Mouse (Mus musculus) ES-Bruce4 (cell line): ENCODE results near the gene Atox1. TPM values are rescaled to one million over a fixed set of nuclear protein-coding genes. Genes with fewer than 3 reads are reported as not detected.

Experiments
- H3K27ac ChIP-seq: 2 replicates; pipeline ENCODE4 v1.5.1; 2012; ENCODE audit warnings: low read length, inconsistent platforms; ENCODE audit not compliant: insufficient read depth
- H3K27me3 ChIP-seq: 2 replicates; pipeline ENCODE4 v1.6.1; 2012; ENCODE audit warnings: mild to moderate bottlenecking, low read length, inconsistent platforms; ENCODE audit not compliant: control insufficient read depth, poor library complexity, insufficient read depth, severe bottlenecking
- H3K36me3 ChIP-seq: 2 replicates; pipeline ENCODE4 v1.6.1; 2012; ENCODE audit warnings: inconsistent platforms, mild to moderate bottlenecking, low read length, moderate library complexity; ENCODE audit not compliant: control insufficient read depth, poor library complexity, insufficient read depth, severe bottlenecking
- H3K4me1 ChIP-seq: one replicate; pipeline ENCODE4 v1.8.1; 2011; ENCODE audit warnings: low read length; ENCODE audit not compliant: control insufficient read depth, insufficient read depth
- H3K4me3 ChIP-seq: 2 replicates; pipeline ENCODE4 v1.5.1; 2011; ENCODE audit warnings: low read depth, mild to moderate bottlenecking, low read length
- H3K9ac ChIP-seq: 2 replicates; pipeline ENCODE4 v1.6.1; 2012; ENCODE audit warnings: low read depth, mild to moderate bottlenecking, inconsistent platforms; ENCODE audit not compliant: poor library complexity, severe bottlenecking
- H3K9me3 ChIP-seq: replicated peaks from 2 replicates; pipeline ENCODE4 v1.6.1; 2012; ENCODE audit warnings: mild to moderate bottlenecking, low read length, inconsistent platforms; ENCODE audit not compliant: control insufficient read depth, poor library complexity, insufficient read depth, severe bottlenecking
- CTCF ChIP-seq: IDR thresholded peaks from one replicate; pipeline ENCODE4 v1.8.1; 2011; ENCODE audit warnings: low read depth, low read length
- EP300 ChIP-seq: IDR thresholded peaks from 2 replicates; pipeline ENCODE4 v1.6.1; 2011; ENCODE audit warnings: low read depth, low read length; ENCODE audit not compliant: insufficient read depth
- POLR2A ChIP-seq: IDR thresholded peaks from one replicate; pipeline ENCODE4 v1.8.1; 2011; ENCODE audit warnings: low read length; ENCODE audit not compliant: insufficient read depth
- polyA plus RNA-seq: library from polyadenylated mRNA; stranded (reverse); fragments of >200 nt; gene quantifications from 2 replicates; pipeline ENCODE4 v1.2.4, GENCODE M21; 2011; ENCODE audit warnings: low read depth; ENCODE audit not compliant: missing spikeins, insufficient read depth, insufficient read length

Atox1 gene
- polyA plus RNA-seq, 1 experiment, result 120 TPM

- no peaks in the 10 kb centered on the region for H3K36me3 ChIP-seq
Measured at GRCm38 (mm10) chr11:55428186-55429012, 32.6 kb downstream of the Atox1 start.

GRCm38 (mm10) chr11:55424746-55425360, 36.2 kb downstream of the Atox1 start:
- Histone ChIP-seq H3K27ac (no peak overlapping the region), H3K4me3 (no peak overlapping the region), H3K27me3 (no peaks in the 10 kb centered on the region), H3K9me3 (no peaks in the 10 kb centered on the region), H3K9ac (no peak overlapping the region), H3K4me1 (peaks cover 7% of the 10 kb centered on the region), H3K36me3 (no peaks in the 10 kb centered on the region)
- no peak for TF ChIP-seq POLR2A
- TF ChIP-seq CTCF, result no peak
- TF ChIP-seq EP300, result no peak

More at GRCm38 (mm10) chr11:55428186-55429012, 32.6 kb downstream of the Atox1 start:
- no peaks in the 10 kb centered on the region for H3K27me3 ChIP-seq
- peaks cover 4% of the 10 kb centered on the region for H3K4me1 ChIP-seq
- no peak overlapping the region for H3K9ac ChIP-seq
- no peak overlapping the region for H3K4me3 ChIP-seq
- TF ChIP-seq POLR2A (no peak), CTCF (no peak), EP300 (no peak)
- H3K9me3 ChIP-seq, result no peaks in the 10 kb centered on the region
- peak overlapping the region; percentile 72 for H3K27ac ChIP-seq

GRCm38 (mm10) chr11:55423756-55424155, 37.3 kb downstream of the Atox1 start:
- TF ChIP-seq POLR2A (no peak), EP300 (no peak), CTCF (no peak)
- H3K4me1 ChIP-seq, result peaks cover 7% of the 10 kb centered on the region
- H3K36me3 ChIP-seq, result no peaks in the 10 kb centered on the region
- no peaks in the 10 kb centered on the region for H3K27me3 ChIP-seq
- H3K27ac ChIP-seq, result no peak overlapping the region
- H3K9ac ChIP-seq, result no peak overlapping the region
- no peak overlapping the region for H3K4me3 ChIP-seq
- no peaks in the 10 kb centered on the region for H3K9me3 ChIP-seq

- TF ChIP-seq POLR2A (no peak), CTCF (no peak), EP300 (peak; percentile 59; the same call in 1 of the 2 replicates)
- H3K27ac ChIP-seq, result no peak within 1 kb of the TSS
- no peaks in the 10 kb centered on the region for H3K9me3 ChIP-seq
- H3K36me3 ChIP-seq, result no peaks in the 10 kb centered on the region
- no peaks in the 10 kb centered on the region for H3K27me3 ChIP-seq
- H3K9ac ChIP-seq, result no peak within 1 kb of the TSS
- H3K4me1 ChIP-seq, result peaks cover 7% of the 10 kb centered on the region
- no peak within 1 kb of the TSS for H3K4me3 ChIP-seq
Measured at GRCm38 (mm10) chr11:55422978-55423377, 38.1 kb downstream of the Atox1 start, which contains the start of gene Sparc. Gene Sparc, minus strand, starts transcription at chr11:55423183.

- no peaks in the 10 kb centered on the region for H3K36me3 ChIP-seq
- H3K9ac ChIP-seq, result peak overlapping the region; percentile 54
- no peaks in the 10 kb centered on the region for H3K27me3 ChIP-seq
- no peaks in the 10 kb centered on the region for H3K9me3 ChIP-seq
- peaks cover 10% of the 10 kb centered on the region for H3K4me1 ChIP-seq
- peak overlapping the region; percentile 62 for H3K4me3 ChIP-seq
- TF ChIP-seq EP300 (no peak), POLR2A (no peak), CTCF (no peak)
- H3K27ac ChIP-seq, result peak overlapping the region; percentile 62
Measured at GRCm38 (mm10) chr11:55419678-55420307, 41.2 kb downstream of the Atox1 start.

GRCm38 (mm10) chr11:55419296-55419677, 41.8 kb downstream of the Atox1 start:
- no peak for TF ChIP-seq EP300
- TF ChIP-seq CTCF, result no peak
- no peak for TF ChIP-seq POLR2A
- Histone ChIP-seq H3K36me3 (no peaks in the 10 kb centered on the region), H3K4me1 (peaks cover 10% of the 10 kb centered on the region)

More at GRCm38 (mm10) chr11:55419296-55419677, 41.8 kb downstream of the Atox1 start:
- peak overlapping the region; percentile 62 for H3K27ac ChIP-seq
- no peaks in the 10 kb centered on the region for H3K9me3 ChIP-seq
- H3K27me3 ChIP-seq, result no peaks in the 10 kb centered on the region
- peak overlapping the region; percentile 62 for H3K4me3 ChIP-seq
- H3K9ac ChIP-seq, result peak overlapping the region; percentile 54
